Mouse (Mus musculus): ENCODE measurements around the gene Pgm2l1.

Pgm2l1 gene

GRCm38 (mm10) chr7:100295745-100296144, 68.6 kb downstream of the Pgm2l1 start:
- DNase-seq (ENCODE audit: low spot score in 2 of 2) = no peak

- no peak for DNase-seq (ENCODE audit: low spot score in 2 of 2)
Measured at GRCm38 (mm10) chr7:100296699-100297098, 69.5 kb downstream of the Pgm2l1 start.

GRCm38 (mm10) chr7:100298861-100299510, 71.8 kb downstream of the Pgm2l1 start:
- DNase-seq (ENCODE audit: low spot score in 2 of 2) = no peak

GRCm38 (mm10) chr7:100301390-100301789, 74.2 kb downstream of the Pgm2l1 start:
- no peak for DNase-seq (ENCODE audit: low spot score in 2 of 2)

GRCm38 (mm10) chr7:100302316-100302715, 75.1 kb downstream of the Pgm2l1 start:
- peak in 1 of 2 experiments; percentile 72 for DNase-seq (ENCODE audit: low spot score in 2 of 2)

- no peak for DNase-seq (ENCODE audit: low spot score in 2 of 2)
Measured at GRCm38 (mm10) chr7:100305894-100306293, 78.7 kb downstream of the Pgm2l1 start.

GRCm38 (mm10) chr7:100307872-100308653, 80.9 kb downstream of the Pgm2l1 start:
- DNase-seq (ENCODE audit: low spot score in 2 of 2) = no peak

- no peak for DNase-seq (ENCODE audit: low spot score in 2 of 2)
Measured at GRCm38 (mm10) chr7:100309216-100309615, 82.0 kb downstream of the Pgm2l1 start.

GRCm38 (mm10) chr7:100309679-100310078, 82.5 kb downstream of the Pgm2l1 start:
- no peak for DNase-seq (ENCODE audit: low spot score in 2 of 2)

- DNase-seq (ENCODE audit: low spot score in 2 of 2) = no peak
Measured at GRCm38 (mm10) chr7:100310290-100310689, 83.1 kb downstream of the Pgm2l1 start.

GRCm38 (mm10) chr7:100312716-100313115, 85.5 kb downstream of the Pgm2l1 start:
- no peak for DNase-seq (ENCODE audit: low spot score in 2 of 2)

- DNase-seq (ENCODE audit: low spot score in 2 of 2) = no peak
Measured at GRCm38 (mm10) chr7:100316924-100317323, 89.7 kb downstream of the Pgm2l1 start.

GRCm38 (mm10) chr7:100317534-100317933, 90.3 kb downstream of the Pgm2l1 start:
- DNase-seq (ENCODE audit: low spot score in 2 of 2) = no peak

- DNase-seq (ENCODE audit: low spot score in 2 of 2) = no peak
Measured at GRCm38 (mm10) chr7:100323721-100324120, 96.5 kb downstream of the Pgm2l1 start.

- DNase-seq (ENCODE audit: low spot score in 2 of 2) = peak in 1 of 2 experiments; percentile 50
Measured at GRCm38 (mm10) chr7:100325482-100325881, 98.3 kb downstream of the Pgm2l1 start.

- DNase-seq (ENCODE audit: low spot score in 2 of 2) = no peak
Measured at GRCm38 (mm10) chr7:100327514-100327913, 100.3 kb downstream of the Pgm2l1 start.

All from urinary bladder, adult 18-20 months (tissue).